Comparison of ENCODE assay signal across 17 mouse cellular contexts in genomic region chr12:70633194-70633593, GRCm38 (mm10).
DNase-seq lines count a peak whose midpoint lies in the region; ATAC-seq and TF ChIP-seq lines count a peak whose summit lies in the region.
"Had no signal": no experiment of that assay in that cellular context is flagged by ENCODE, and none has a peak within 500 bp of the region (broad histone marks: within the 10 kb centered on the region; RNA-seq: fewer than 3 reads in every experiment).

No protein-coding gene starts in this region.

- no peak for TF ChIP-seq CTCF in lung, embryonic 14.5 days (IDR thresholded peaks at IDR 0.05; ENCODE audit: low read depth)

- peaks cover 8% of the 10 kb centered on the region; the same call in 1 of the 2 replicates for H3K4me1 ChIP-seq in lung, embryonic 14.5 days (ENCODE audit: insufficient read depth)
- H3K4me1 ChIP-seq: liver, embryonic 13.5 days; midbrain, embryonic 15.5 days had no signal

- no peak overlapping the region for H3K9ac ChIP-seq in lung, embryonic 14.5 days
- H3K9ac ChIP-seq: heart, embryonic 13.5 days; kidney, embryonic 15.5 days; liver, embryonic 13.5 days; midbrain, embryonic 15.5 days had no signal

- 9% methylated on average over 4 of the region's 4 CpGs for WGBS in lung, embryonic 14.5 days

- peak; percentile 83 for DNase-seq in heart, adult 11 months
- DNase-seq in heart, postnatal 4 days = no peak
- DNase-seq in lung, embryonic 14.5 days = peak; percentile 71
- DNase-seq in lung, postnatal 10 days = no peak
- DNase-seq in cerebellum, postnatal 10 days = peak; percentile 84 to 86
- peak; percentile 65 for DNase-seq in lung, postnatal 36 days
- no peak for DNase-seq in spleen, postnatal 36 days (ENCODE audit: low spot score in 2 of 2)
- no peak for DNase-seq in adipocyte (ENCODE audit: low spot score)
- DNase-seq: adrenal gland, adult 2 months; gastrocnemius, postnatal 25 days; liver, embryonic 13.5 days had no signal

- H3K27ac ChIP-seq in lung, embryonic 14.5 days (ENCODE audit: low read depth) = peak overlapping the region; percentile 50; the same call in 1 of the 2 replicates
- H3K27ac ChIP-seq: forebrain, embryonic 10.5 days; heart, embryonic 13.5 days; kidney, embryonic 15.5 days; limb, embryonic 10.5 days; liver, embryonic 13.5 days; midbrain, embryonic 15.5 days had no signal

- H3K27me3 ChIP-seq in lung, embryonic 14.5 days (ENCODE audit: insufficient read depth, low read length) = no peaks in the 10 kb centered on the region
- H3K27me3 ChIP-seq: CH12.LX; heart, embryonic 13.5 days; liver, embryonic 13.5 days; midbrain, embryonic 15.5 days had no signal

- peak; percentile 52 for ATAC-seq in lung, embryonic 14.5 days (ENCODE audit: insufficient read depth)
- ATAC-seq: midbrain, embryonic 15.5 days had no signal

- H3K4me2 ChIP-seq in lung, embryonic 14.5 days = no peak overlapping the region
- H3K4me2 ChIP-seq: kidney, embryonic 15.5 days; liver, embryonic 13.5 days; midbrain, embryonic 15.5 days had no signal

- no peaks in the 10 kb centered on the region for H3K36me3 ChIP-seq in lung, embryonic 14.5 days (ENCODE audit: insufficient read depth)
- H3K36me3 ChIP-seq: forebrain, embryonic 10.5 days; heart, embryonic 13.5 days; kidney, embryonic 15.5 days; limb, embryonic 10.5 days; liver, embryonic 13.5 days; midbrain, embryonic 15.5 days had no signal

- no peaks in the 10 kb centered on the region for H3K9me3 ChIP-seq in lung, embryonic 14.5 days (ENCODE audit: low read depth, low read length)
- H3K9me3 ChIP-seq: forebrain, embryonic 10.5 days; heart, embryonic 13.5 days; kidney, embryonic 15.5 days; limb, embryonic 10.5 days; liver, embryonic 13.5 days; midbrain, embryonic 15.5 days had no signal

- H3K4me3 ChIP-seq in lung, embryonic 14.5 days (ENCODE audit: low read depth, low read length) = no peak overlapping the region
- H3K4me3 ChIP-seq: forebrain, embryonic 10.5 days; heart, embryonic 13.5 days; kidney, embryonic 15.5 days; limb, embryonic 10.5 days; liver, embryonic 13.5 days; midbrain, embryonic 15.5 days had no signal

Comparison
In these comparisons a context has a peak if more than half of its experiments do, and no peak if none do; other contexts are left out.
1. DNase-seq: peak in heart, adult 11 months (single experiment), lung, embryonic 14.5 days (single experiment), cerebellum, postnatal 10 days (2 of 2) and lung, postnatal 36 days (single experiment); none in heart, postnatal 4 days (single experiment), lung, postnatal 10 days (single experiment), spleen, postnatal 36 days (0 of 2) and adipocyte (single experiment).